Comparison of ENCODE assay signal across 8 mouse cellular contexts in the genomic region with DNA sequence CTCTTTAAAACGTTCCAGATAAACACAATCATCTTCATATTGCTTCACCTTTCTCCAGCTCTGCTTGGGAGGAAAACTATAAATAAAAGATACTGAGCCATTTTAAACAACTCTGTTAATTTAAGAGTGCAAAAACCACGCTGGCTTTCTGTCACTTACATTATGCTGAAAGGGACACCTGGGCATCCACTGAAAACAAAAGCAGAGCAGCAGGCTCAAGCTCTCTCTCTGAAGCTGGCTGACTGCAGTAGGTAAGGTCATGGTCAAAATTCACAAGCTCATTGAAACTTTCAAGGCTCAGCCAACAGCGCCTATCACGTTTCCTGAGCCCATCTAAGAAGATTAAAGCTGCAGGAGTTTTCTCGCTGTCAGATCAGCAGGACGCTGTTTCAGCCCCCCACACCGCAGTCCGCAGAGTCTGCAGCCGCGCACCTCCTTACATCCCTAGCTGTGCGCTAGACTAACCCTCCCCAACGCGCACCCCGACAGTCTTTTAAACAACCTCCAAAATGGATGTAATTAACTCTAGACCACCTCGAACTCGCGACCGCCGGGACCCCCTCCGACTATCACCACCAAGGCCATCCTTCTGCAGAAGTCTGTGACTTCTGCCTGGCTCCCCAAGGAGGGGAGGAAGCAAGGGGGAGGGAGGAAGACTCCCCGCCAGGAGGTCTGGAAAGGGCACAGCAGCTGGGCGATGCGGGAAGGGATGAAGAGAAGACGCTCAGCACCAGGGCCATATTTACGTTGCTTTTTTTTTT. TPM values are rescaled to one million over a fixed set of nuclear protein-coding genes. Genes with fewer than 3 reads are reported as not detected.
A peak's percentile ranks its signal among the peaks of the same experiment; 100 is the strongest.
DNase-seq lines count a peak whose midpoint lies in the region; ATAC-seq and TF ChIP-seq lines count a peak whose summit lies in the region.

No protein-coding gene starts in this region.

- no peaks in the 10 kb centered on the region for H3K9me3 ChIP-seq in lung, embryonic 15.5 days

- H3K27me3 ChIP-seq in cerebellum, adult 2 months (ENCODE audit: control insufficient read depth, insufficient read depth, low read length), result no peaks in the 10 kb centered on the region
- H3K27me3 ChIP-seq in kidney, adult 2 months (replicated peaks; ENCODE audit: control insufficient read depth, insufficient read depth, low read length), result no peaks in the 10 kb centered on the region
- no peaks in the 10 kb centered on the region for H3K27me3 ChIP-seq in lung, embryonic 15.5 days

- no peak for TF ChIP-seq CTCF in cerebellum, adult 2 months (IDR thresholded peaks at IDR 0.05; ENCODE audit: borderline replicate concordance, insufficient read depth, low read depth, low read length)
- TF ChIP-seq CTCF in kidney, adult 2 months (conservative IDR thresholded peaks at IDR 0.05; ENCODE audit: insufficient read depth, insufficient read length, low read depth, low read length), result no peak

- ATAC-seq in lung, embryonic 15.5 days (ENCODE audit: borderline replicate concordance, extremely low read depth, low FRiP score, low TSS enrichment), result no peak

- no peaks in the 10 kb centered on the region for H3K36me3 ChIP-seq in kidney, adult 2 months (ENCODE audit: control insufficient read depth, insufficient read depth, low read length)
- H3K36me3 ChIP-seq in lung, embryonic 15.5 days, result no peaks in the 10 kb centered on the region

- intact Hi-C loops in gastrocnemius, postnatal 36 days (cut with DNase I), result no loop called here

- DNase-seq in lung, adult 18-20 months, result peak; percentile 10 to 20
- DNase-seq in lung, postnatal 25 days (ENCODE audit: low spot score), result no peak
- DNase-seq in cerebellum, adult 2 months, result peak; percentile 33 to 47
- peak; percentile 4 to 23 for DNase-seq in gastrocnemius, postnatal 36 days
- DNase-seq in kidney, adult 2 months, result peak; percentile 27
- peak; percentile 4 for DNase-seq in retina, adult 2 months (ENCODE audit: low read depth, low spot score)
- DNase-seq in thymus, postnatal 4 days, result peak; percentile 69

- H3K4me3 ChIP-seq in cerebellum, adult 2 months (replicated peaks; ENCODE audit: insufficient read depth, low read depth, low read length), result peak overlapping the region; percentile 73
- peak overlapping the region; percentile 65 for H3K4me3 ChIP-seq in kidney, adult 2 months (ENCODE audit: insufficient read depth, low read depth, low read length)
- H3K4me3 ChIP-seq in lung, embryonic 15.5 days, result peak overlapping the region; percentile 89

- TF ChIP-seq POLR2A in cerebellum, adult 2 months (IDR thresholded peaks at IDR 0.05; ENCODE audit: borderline replicate concordance, insufficient read depth, low read length), result no peak
- TF ChIP-seq POLR2A in kidney, adult 2 months (IDR thresholded peaks at IDR 0.05; ENCODE audit: low read depth, low read length), result no peak

- 2% methylated on average over 25 of the region's 25 CpGs for WGBS in cerebellum, adult 2 months
- WGBS in kidney, adult 2 months, result 3% methylated on average over 25 of the region's 25 CpGs
- 0% methylated on average over 25 of the region's 25 CpGs for WGBS in lung, embryonic 15.5 days

- H3K9ac ChIP-seq in lung, embryonic 15.5 days, result peak overlapping the region; percentile 74

- H3K27ac ChIP-seq in cerebellum, adult 2 months (ENCODE audit: insufficient read depth, low read length), result no peak overlapping the region
- no peak overlapping the region for H3K27ac ChIP-seq in kidney, adult 2 months (ENCODE audit: insufficient read depth, low read depth, low read length)
- H3K27ac ChIP-seq in lung, embryonic 15.5 days, result no peak overlapping the region

- H3K4me2 ChIP-seq in lung, embryonic 15.5 days, result peak overlapping the region; percentile 97

- no peaks in the 10 kb centered on the region for H3K4me1 ChIP-seq in cerebellum, adult 2 months (ENCODE audit: control insufficient read depth, insufficient read depth, low read length)
- H3K4me1 ChIP-seq in kidney, adult 2 months (ENCODE audit: control insufficient read depth, insufficient read depth, low read length), result no peaks in the 10 kb centered on the region
- H3K4me1 ChIP-seq in lung, embryonic 15.5 days, result peaks cover 14% of the 10 kb centered on the region; the same call in 1 of the 2 replicates

RNA-seq across cellular contexts. Expression of a gene that starts 1.3 kb away (rescaled TPM):
- 67.8 and 78.1 TPM in 2 replicates for polyA plus RNA-seq in cerebellum, adult 2 months (2012; rRNA removed)
- 1 to 10 TPM; 3.6 to 4.8 TPM for total RNA-seq in gastrocnemius, postnatal 36 days (2021)
- polyA plus RNA-seq in kidney, adult 2 months (2012; rRNA removed), result 5.6 and 7.1 TPM in 2 replicates
- 8.1 and 9.0 TPM in 2 replicates for polyA plus RNA-seq in lung, embryonic 15.5 days (2015; fragmentation: Nextera tagmentation; extraction: Ambion mirVana)

RNA-seq across cellular contexts. Expression of a gene that starts 1.5 kb away (rescaled TPM):
- polyA plus RNA-seq in cerebellum, adult 2 months (2012; rRNA removed), result 0.89 and 0.98 TPM in 2 replicates
- total RNA-seq in gastrocnemius, postnatal 36 days (2021), result not detected
- polyA plus RNA-seq in kidney, adult 2 months (2012; rRNA removed), result 0.38 and 0.56 TPM in 2 replicates
- polyA plus RNA-seq in lung, embryonic 15.5 days (2015; fragmentation: Nextera tagmentation; extraction: Ambion mirVana), result 0.14 and 0.26 TPM in 2 replicates
